Mouse (Mus musculus) E14TG2a.4 (cell line): ENCODE results near the gene Gpr21.

Source experiments
- CTCF ChIP-seq: conservative IDR thresholded peaks from 2 replicates; pipeline ENCODE4 v1.5.1; 2014; ENCODE audit warnings: low read length
- POU5F1 ChIP-seq: IDR thresholded peaks from 2 replicates; pipeline ENCODE4 v1.6.1; 2014; ENCODE audit warnings: low read length, borderline replicate concordance

GRCm38 (mm10) chr2:37516922-37517462, 860 bp downstream of the Gpr21 start:
- no peak for TF ChIP-seq CTCF
- TF ChIP-seq POU5F1 = no peak
